Mouse (Mus musculus): ENCODE measurements around the gene Glo1. TPM values are rescaled to one million over a fixed set of nuclear protein-coding genes. Genes with fewer than 3 reads are reported as not detected.
A peak's percentile ranks its signal among the peaks of the same experiment; 100 is the strongest.

Gene Glo1
- polyA plus RNA-seq, 1 experiment from 2014 or later, result 190 TPM

GRCm38 (mm10) chr17:30662131-30662530 lies 35.5 kb upstream of the Glo1 start:
- no peaks in the 10 kb centered on the region for H3K4me1 ChIP-seq (replicated peaks; ENCODE audit: control insufficient read depth, insufficient read depth)
- no peak overlapping the region for H3K27ac ChIP-seq (replicated peaks)
- no peak for ATAC-seq (ENCODE audit: low FRiP score, low TSS enrichment)
- no peak overlapping the region for H3K9ac ChIP-seq (ENCODE audit: low read length)
- H3K27me3 ChIP-seq (ENCODE audit: control insufficient read depth, insufficient read depth, low read length), result no peaks in the 10 kb centered on the region
- H3K4me3 ChIP-seq (ENCODE audit: low read depth, low read length), result no peak overlapping the region
- 70% methylated on average over 8 of the region's 8 CpGs for WGBS
- no peaks in the 10 kb centered on the region for H3K9me3 ChIP-seq (ENCODE audit: control insufficient read depth, low read length)
- TF ChIP-seq EP300 (optimal IDR thresholded peaks at IDR 0.05) (no peak), CTCF (IDR thresholded peaks at IDR 0.05; ENCODE audit: low read depth) (no peak)
- H3K4me2 ChIP-seq (replicated peaks; ENCODE audit: low read depth), result no peak overlapping the region
- no peaks in the 10 kb centered on the region for H3K36me3 ChIP-seq (ENCODE audit: control insufficient read depth, insufficient read depth, low read length)
- no peak for DNase-seq (ENCODE audit: low spot score)

- peak; percentile 91 for ATAC-seq (ENCODE audit: low FRiP score, low TSS enrichment)
- no peaks in the 10 kb centered on the region for H3K27me3 ChIP-seq (ENCODE audit: control insufficient read depth, insufficient read depth, low read length)
- H3K4me3 ChIP-seq (ENCODE audit: low read depth, low read length), result peak overlapping the region; percentile 35
- 0 out of 2 replicates have a peak overlapping the region, but pooled peaks have one; percentile 28 for H3K9ac ChIP-seq (ENCODE audit: low read length)
- TF ChIP-seq EP300 (optimal IDR thresholded peaks at IDR 0.05), result no peak
- no peak for TF ChIP-seq CTCF (IDR thresholded peaks at IDR 0.05; ENCODE audit: low read depth)
- DNase-seq (ENCODE audit: low spot score), result peak; percentile 86
- peak overlapping the region; percentile 67 for H3K27ac ChIP-seq (replicated peaks)
- 8% methylated on average over 13 of the region's 13 CpGs for WGBS
- no peaks in the 10 kb centered on the region for H3K36me3 ChIP-seq (ENCODE audit: control insufficient read depth, insufficient read depth, low read length)
- H3K9me3 ChIP-seq (ENCODE audit: control insufficient read depth, low read length), result no peaks in the 10 kb centered on the region
- peak overlapping the region; percentile 53 for H3K4me2 ChIP-seq (replicated peaks; ENCODE audit: low read depth)
- no peaks in the 10 kb centered on the region for H3K4me1 ChIP-seq (replicated peaks; ENCODE audit: control insufficient read depth, insufficient read depth)
Observed at GRCm38 (mm10) chr17:30658152-30658544, 31.5 kb upstream of the Glo1 start.

- ATAC-seq (ENCODE audit: low FRiP score, low TSS enrichment) (peak; percentile 76), DNase-seq (ENCODE audit: low spot score) (no peak)
- H3K27ac ChIP-seq (replicated peaks), result peak overlapping the region; percentile 67
- H3K36me3 ChIP-seq (ENCODE audit: control insufficient read depth, insufficient read depth, low read length), result no peaks in the 10 kb centered on the region
- H3K4me3 ChIP-seq (ENCODE audit: low read depth, low read length), result peak overlapping the region; percentile 35
- H3K27me3 ChIP-seq (ENCODE audit: control insufficient read depth, insufficient read depth, low read length), result no peaks in the 10 kb centered on the region
- no peaks in the 10 kb centered on the region for H3K9me3 ChIP-seq (ENCODE audit: control insufficient read depth, low read length)
- no peaks in the 10 kb centered on the region for H3K4me1 ChIP-seq (replicated peaks; ENCODE audit: control insufficient read depth, insufficient read depth)
- H3K9ac ChIP-seq (ENCODE audit: low read length), result 0 out of 2 replicates have a peak overlapping the region, but pooled peaks have one; percentile 28
- peak overlapping the region; percentile 53 for H3K4me2 ChIP-seq (replicated peaks; ENCODE audit: low read depth)
- no peak for TF ChIP-seq CTCF (IDR thresholded peaks at IDR 0.05; ENCODE audit: low read depth)
- TF ChIP-seq EP300 (optimal IDR thresholded peaks at IDR 0.05), result no peak
- 35% methylated on average over 8 of the region's 8 CpGs for WGBS
Observed at GRCm38 (mm10) chr17:30657530-30658151, 31.0 kb upstream of the Glo1 start.

- Histone ChIP-seq H3K9me3 (ENCODE audit: control insufficient read depth, low read length) (no peaks in the 10 kb centered on the region), H3K4me1 (replicated peaks; ENCODE audit: control insufficient read depth, insufficient read depth) (no peaks in the 10 kb centered on the region), H3K9ac (ENCODE audit: low read length) (no peak overlapping the region), H3K27me3 (ENCODE audit: control insufficient read depth, insufficient read depth, low read length) (no peaks in the 10 kb centered on the region), H3K27ac (replicated peaks) (no peak overlapping the region), H3K4me3 (ENCODE audit: low read depth, low read length) (no peak overlapping the region), H3K36me3 (ENCODE audit: control insufficient read depth, insufficient read depth, low read length) (no peaks in the 10 kb centered on the region), H3K4me2 (replicated peaks; ENCODE audit: low read depth) (no peak overlapping the region)
- ATAC-seq (ENCODE audit: low FRiP score, low TSS enrichment) (no peak), DNase-seq (ENCODE audit: low spot score) (no peak)
- WGBS, result 93% methylated on average over 6 of the region's 6 CpGs
- TF ChIP-seq CTCF (IDR thresholded peaks at IDR 0.05; ENCODE audit: low read depth), result peak; percentile 64
- no peak for TF ChIP-seq EP300 (optimal IDR thresholded peaks at IDR 0.05)
Observed at GRCm38 (mm10) chr17:30653010-30653409, 26.3 kb upstream of the Glo1 start.

GRCm38 (mm10) chr17:30648770-30649169 lies 22.1 kb upstream of the Glo1 start:
- no peaks in the 10 kb centered on the region for H3K27me3 ChIP-seq (ENCODE audit: control insufficient read depth, insufficient read depth, low read length)
- no peak overlapping the region for H3K4me2 ChIP-seq (replicated peaks; ENCODE audit: low read depth)
- no peaks in the 10 kb centered on the region for H3K4me1 ChIP-seq (replicated peaks; ENCODE audit: control insufficient read depth, insufficient read depth)
- WGBS, result 92% methylated on average over 3 of the region's 3 CpGs
- TF ChIP-seq EP300 (optimal IDR thresholded peaks at IDR 0.05) (no peak), CTCF (IDR thresholded peaks at IDR 0.05; ENCODE audit: low read depth) (peak; percentile 42)
- H3K9ac ChIP-seq (ENCODE audit: low read length), result no peak overlapping the region
- no peaks in the 10 kb centered on the region for H3K9me3 ChIP-seq (ENCODE audit: control insufficient read depth, low read length)
- no peak overlapping the region for H3K4me3 ChIP-seq (ENCODE audit: low read depth, low read length)
- no peak for DNase-seq (ENCODE audit: low spot score)
- no peak for ATAC-seq (ENCODE audit: low FRiP score, low TSS enrichment)
- H3K36me3 ChIP-seq (ENCODE audit: control insufficient read depth, insufficient read depth, low read length), result no peaks in the 10 kb centered on the region
- no peak overlapping the region for H3K27ac ChIP-seq (replicated peaks)

- no peaks in the 10 kb centered on the region for H3K4me1 ChIP-seq (replicated peaks; ENCODE audit: control insufficient read depth, insufficient read depth)
- 75% methylated on average over 5 of the region's 5 CpGs for WGBS
- DNase-seq (ENCODE audit: low spot score), result no peak
- ATAC-seq (ENCODE audit: low FRiP score, low TSS enrichment), result no peak
- H3K4me3 ChIP-seq (ENCODE audit: low read depth, low read length), result no peak overlapping the region
- no peaks in the 10 kb centered on the region for H3K27me3 ChIP-seq (ENCODE audit: control insufficient read depth, insufficient read depth, low read length)
- H3K4me2 ChIP-seq (replicated peaks; ENCODE audit: low read depth), result no peak overlapping the region
- H3K36me3 ChIP-seq (ENCODE audit: control insufficient read depth, insufficient read depth, low read length), result no peaks in the 10 kb centered on the region
- TF ChIP-seq EP300 (optimal IDR thresholded peaks at IDR 0.05), result no peak
- TF ChIP-seq CTCF (IDR thresholded peaks at IDR 0.05; ENCODE audit: low read depth), result no peak
- H3K9ac ChIP-seq (ENCODE audit: low read length), result no peak overlapping the region
- H3K27ac ChIP-seq (replicated peaks), result no peak overlapping the region
- H3K9me3 ChIP-seq (ENCODE audit: control insufficient read depth, low read length), result no peaks in the 10 kb centered on the region
Observed at GRCm38 (mm10) chr17:30640896-30641295, 14.2 kb upstream of the Glo1 start.
